Mouse (Mus musculus): Measurements from ENCODE around the gene Ticam1. TPM values are rescaled to one million over a fixed set of nuclear protein-coding genes. Genes with fewer than 3 reads are reported as not detected.

Gene Ticam1
- polyA plus RNA-seq, 1 experiment from 2014 or later, result 2.6 TPM

- Histone ChIP-seq H3K9me3 (ENCODE audit: low read length) (no peaks in the 10 kb centered on the region), H3K4me3 (ENCODE audit: low read depth, low read length) (peak overlapping the region; percentile 62; the same call in 1 of the 2 replicates), H3K4me1 (ENCODE audit: insufficient read depth) (peaks cover 45% of the 10 kb centered on the region), H3K9ac (replicated peaks) (no peak overlapping the region), H3K27ac (ENCODE audit: low read depth) (no peak overlapping the region), H3K27me3 (ENCODE audit: insufficient read depth, low read length) (no peaks in the 10 kb centered on the region), H3K4me2 (ENCODE audit: low read depth, low read length) (peak overlapping the region; percentile 88), H3K36me3 (replicated peaks; ENCODE audit: insufficient read depth, low read length) (peaks cover 47% of the 10 kb centered on the region)
- DNase-seq (peak; percentile 57), ATAC-seq (no peak)
- TF ChIP-seq EP300 (IDR thresholded peaks at IDR 0.05; ENCODE audit: low read depth), result no peak
- peak; percentile 65 for TF ChIP-seq CTCF (IDR thresholded peaks at IDR 0.05; ENCODE audit: low read depth)
- 72% methylated on average over 8 of the region's 8 CpGs for WGBS (ENCODE audit: insufficient replicate concordance)
Observed at GRCm38 (mm10) chr17:56305826-56306225, 29.2 kb upstream of the Ticam1 start.

- DNase-seq (no peak), ATAC-seq (no peak)
- 48% methylated on average over 9 of the region's 9 CpGs for WGBS (ENCODE audit: insufficient replicate concordance)
- no peak for TF ChIP-seq CTCF (IDR thresholded peaks at IDR 0.05; ENCODE audit: low read depth)
- Histone ChIP-seq H3K9ac (replicated peaks) (peak overlapping the region; percentile 76), H3K9me3 (ENCODE audit: low read length) (no peaks in the 10 kb centered on the region), H3K4me3 (ENCODE audit: low read depth, low read length) (peak overlapping the region; percentile 62), H3K4me2 (ENCODE audit: low read depth, low read length) (peak overlapping the region; percentile 88), H3K36me3 (replicated peaks; ENCODE audit: insufficient read depth, low read length) (peaks cover 40% of the 10 kb centered on the region), H3K4me1 (ENCODE audit: insufficient read depth) (peaks cover 45% of the 10 kb centered on the region), H3K27ac (ENCODE audit: low read depth) (peak overlapping the region; percentile 80), H3K27me3 (ENCODE audit: insufficient read depth, low read length) (no peaks in the 10 kb centered on the region)
Observed at GRCm38 (mm10) chr17:56305156-56305555, 28.6 kb upstream of the Ticam1 start.

- no peaks in the 10 kb centered on the region for H3K9me3 ChIP-seq (ENCODE audit: low read length)
- peaks cover 37% of the 10 kb centered on the region for H3K36me3 ChIP-seq (replicated peaks; ENCODE audit: insufficient read depth, low read length)
- ATAC-seq, result no peak
- no peaks in the 10 kb centered on the region for H3K27me3 ChIP-seq (ENCODE audit: insufficient read depth, low read length)
- H3K4me2 ChIP-seq (ENCODE audit: low read depth, low read length), result peak overlapping the region; percentile 88
- 15% methylated on average over 11 of the region's 11 CpGs for WGBS (ENCODE audit: insufficient replicate concordance)
- peak overlapping the region; percentile 76 for H3K9ac ChIP-seq (replicated peaks)
- peak overlapping the region; percentile 62 for H3K4me3 ChIP-seq (ENCODE audit: low read depth, low read length)
- TF ChIP-seq EP300 (IDR thresholded peaks at IDR 0.05; ENCODE audit: low read depth) (no peak), CTCF (IDR thresholded peaks at IDR 0.05; ENCODE audit: low read depth) (no peak)
- DNase-seq, result no peak
- H3K27ac ChIP-seq (ENCODE audit: low read depth), result peak overlapping the region; percentile 80
- H3K4me1 ChIP-seq (ENCODE audit: insufficient read depth), result peaks cover 45% of the 10 kb centered on the region
Observed at GRCm38 (mm10) chr17:56304718-56305117, 28.1 kb upstream of the Ticam1 start.

- H3K27me3 ChIP-seq (ENCODE audit: insufficient read depth, low read length), result no peaks in the 10 kb centered on the region
- H3K4me1 ChIP-seq (ENCODE audit: insufficient read depth), result peaks cover 45% of the 10 kb centered on the region
- peak overlapping the region; percentile 62 for H3K4me3 ChIP-seq (ENCODE audit: low read depth, low read length)
- H3K27ac ChIP-seq (ENCODE audit: low read depth), result peak overlapping the region; percentile 80
- DNase-seq (peak; percentile 98), ATAC-seq (peak; percentile 87)
- no peaks in the 10 kb centered on the region for H3K9me3 ChIP-seq (ENCODE audit: low read length)
- under 1% methylated on average over 63 of the region's 68 CpGs for WGBS (ENCODE audit: insufficient replicate concordance)
- peaks cover 31% of the 10 kb centered on the region for H3K36me3 ChIP-seq (replicated peaks; ENCODE audit: insufficient read depth, low read length)
- H3K9ac ChIP-seq (replicated peaks), result peak overlapping the region; percentile 76
- H3K4me2 ChIP-seq (ENCODE audit: low read depth, low read length), result peak overlapping the region; percentile 88
- TF ChIP-seq CTCF (IDR thresholded peaks at IDR 0.05; ENCODE audit: low read depth) (no peak), EP300 (IDR thresholded peaks at IDR 0.05; ENCODE audit: low read depth) (no peak; the same call in 1 of the 2 replicates)
Observed at GRCm38 (mm10) chr17:56303847-56304586, 27.4 kb upstream of the Ticam1 start.

- peak within 1 kb of the TSS; percentile 76 for H3K9ac ChIP-seq (replicated peaks)
- peaks cover 24% of the 10 kb centered on the region for H3K36me3 ChIP-seq (replicated peaks; ENCODE audit: insufficient read depth, low read length)
- DNase-seq (peak; percentile 92), ATAC-seq (peak; percentile 80)
- peak within 1 kb of the TSS; percentile 88 for H3K4me2 ChIP-seq (ENCODE audit: low read depth, low read length)
- H3K4me1 ChIP-seq (ENCODE audit: insufficient read depth), result peaks cover 45% of the 10 kb centered on the region
- no peaks in the 10 kb centered on the region for H3K27me3 ChIP-seq (ENCODE audit: insufficient read depth, low read length)
- H3K9me3 ChIP-seq (ENCODE audit: low read length), result no peaks in the 10 kb centered on the region
- H3K27ac ChIP-seq (ENCODE audit: low read depth), result peak within 1 kb of the TSS; percentile 80
- WGBS (ENCODE audit: insufficient replicate concordance), result under 1% methylated on average over 43 of the region's 43 CpGs
- H3K4me3 ChIP-seq (ENCODE audit: low read depth, low read length), result peak within 1 kb of the TSS; percentile 62
- TF ChIP-seq EP300 (IDR thresholded peaks at IDR 0.05; ENCODE audit: low read depth) (no peak), CTCF (IDR thresholded peaks at IDR 0.05; ENCODE audit: low read depth) (no peak)
Observed at GRCm38 (mm10) chr17:56303160-56303846, 26.7 kb upstream of the Ticam1 start, which contains the start of gene Uhrf1. Gene Uhrf1, plus strand, starts transcription at chr17:56303321.

GRCm38 (mm10) chr17:56302363-56302996 lies 25.9 kb upstream of the Ticam1 start:
- H3K27me3 ChIP-seq (ENCODE audit: insufficient read depth, low read length), result no peaks in the 10 kb centered on the region
- TF ChIP-seq CTCF (IDR thresholded peaks at IDR 0.05; ENCODE audit: low read depth), result no peak
- TF ChIP-seq EP300 (IDR thresholded peaks at IDR 0.05; ENCODE audit: low read depth), result no peak
- ATAC-seq (peak; percentile 21; the same call in 1 of the 2 replicates), DNase-seq (peak; percentile 61)
- H3K4me3 ChIP-seq (ENCODE audit: low read depth, low read length), result peak overlapping the region; percentile 62
- H3K4me1 ChIP-seq (ENCODE audit: insufficient read depth), result peaks cover 41% of the 10 kb centered on the region
- no peaks in the 10 kb centered on the region for H3K9me3 ChIP-seq (ENCODE audit: low read length)
- 43% methylated on average over 13 of the region's 13 CpGs for WGBS (ENCODE audit: insufficient replicate concordance)
- H3K9ac ChIP-seq (replicated peaks), result peak overlapping the region; percentile 61
- peak overlapping the region; percentile 80 for H3K27ac ChIP-seq (ENCODE audit: low read depth)
- peaks cover 21% of the 10 kb centered on the region for H3K36me3 ChIP-seq (replicated peaks; ENCODE audit: insufficient read depth, low read length)
- H3K4me2 ChIP-seq (ENCODE audit: low read depth, low read length), result peak overlapping the region; percentile 88
